Mouse (Mus musculus) testis, postnatal 10 days (tissue): Measurements from ENCODE around the gene Olfr393.

Experiments used
- DNase-seq: peaks from one replicate; pipeline ENCODE4 v3.0.0; 2021; ENCODE audit warnings: low spot score

Olfr393 gene

GRCm38 (mm10) chr11:73851354-73851753, at the start of gene Olfr393:
Gene Olfr393, minus strand, starts transcription at chr11:73851454.
- no peak for DNase-seq

DNA sequence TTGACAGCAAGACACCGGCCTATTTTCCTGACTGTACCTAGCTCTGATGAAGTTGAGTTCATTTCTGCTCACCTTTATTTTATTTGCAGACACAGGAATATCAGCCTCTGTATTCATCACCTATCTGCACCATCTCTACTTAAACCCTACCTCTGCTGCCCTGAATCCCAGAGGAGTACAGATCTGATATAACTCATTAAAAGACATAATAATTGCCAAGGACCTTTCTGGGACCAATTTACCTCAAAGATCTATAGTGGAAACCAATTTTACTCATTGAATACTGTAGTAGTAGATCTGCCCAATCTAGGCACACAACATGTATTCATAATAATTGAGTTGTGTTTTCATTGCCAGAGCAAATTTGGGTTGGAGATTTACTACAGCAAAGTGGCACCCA, 39.4 kb upstream of the Olfr393 start, which contains the start of gene Olfr394:
Gene Olfr394, minus strand, starts transcription at position 101 of the 400 bp plus-strand sequence.
- DNase-seq: no peak

DNA sequence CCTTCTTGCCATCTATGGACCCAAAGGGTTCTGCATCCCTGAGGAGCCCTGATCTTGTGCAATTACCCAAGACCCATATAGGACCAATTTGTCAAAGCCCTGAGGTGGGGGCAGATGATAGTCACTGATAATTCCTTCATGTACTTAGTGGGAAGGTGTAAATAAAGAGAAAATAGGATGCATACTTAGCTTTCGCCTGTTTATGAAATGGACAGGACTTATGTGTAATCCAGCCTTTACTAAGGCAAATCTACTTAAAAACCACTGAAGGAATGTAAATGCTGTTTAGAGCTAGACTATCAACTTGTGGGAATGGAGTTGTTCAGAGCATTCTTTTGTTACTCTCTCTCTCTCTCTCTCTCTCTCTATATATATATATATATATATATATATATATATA, 34.3 kb downstream of the Olfr393 start, which contains the start of gene Olfr392:
Gene Olfr392, minus strand, starts transcription at position 101 of the 400 bp plus-strand sequence.
- DNase-seq: no peak

- DNase-seq: no peak
Observed at GRCm38 (mm10) chr11:73802952-73803351, 48.3 kb downstream of the Olfr393 start, which contains the start of gene Olfr391-ps. Gene Olfr391-ps, minus strand, starts transcription at chr11:73803052.
